Mouse (Mus musculus): Measurements from ENCODE around the gene Rcor3. TPM values are rescaled to one million over a fixed set of nuclear protein-coding genes. Genes with fewer than 3 reads are reported as not detected.

Gene Rcor3
- 6.2 to 19.5 TPM (median 10.7 TPM) in 3 replicates for total RNA-seq (2017)

DNA sequence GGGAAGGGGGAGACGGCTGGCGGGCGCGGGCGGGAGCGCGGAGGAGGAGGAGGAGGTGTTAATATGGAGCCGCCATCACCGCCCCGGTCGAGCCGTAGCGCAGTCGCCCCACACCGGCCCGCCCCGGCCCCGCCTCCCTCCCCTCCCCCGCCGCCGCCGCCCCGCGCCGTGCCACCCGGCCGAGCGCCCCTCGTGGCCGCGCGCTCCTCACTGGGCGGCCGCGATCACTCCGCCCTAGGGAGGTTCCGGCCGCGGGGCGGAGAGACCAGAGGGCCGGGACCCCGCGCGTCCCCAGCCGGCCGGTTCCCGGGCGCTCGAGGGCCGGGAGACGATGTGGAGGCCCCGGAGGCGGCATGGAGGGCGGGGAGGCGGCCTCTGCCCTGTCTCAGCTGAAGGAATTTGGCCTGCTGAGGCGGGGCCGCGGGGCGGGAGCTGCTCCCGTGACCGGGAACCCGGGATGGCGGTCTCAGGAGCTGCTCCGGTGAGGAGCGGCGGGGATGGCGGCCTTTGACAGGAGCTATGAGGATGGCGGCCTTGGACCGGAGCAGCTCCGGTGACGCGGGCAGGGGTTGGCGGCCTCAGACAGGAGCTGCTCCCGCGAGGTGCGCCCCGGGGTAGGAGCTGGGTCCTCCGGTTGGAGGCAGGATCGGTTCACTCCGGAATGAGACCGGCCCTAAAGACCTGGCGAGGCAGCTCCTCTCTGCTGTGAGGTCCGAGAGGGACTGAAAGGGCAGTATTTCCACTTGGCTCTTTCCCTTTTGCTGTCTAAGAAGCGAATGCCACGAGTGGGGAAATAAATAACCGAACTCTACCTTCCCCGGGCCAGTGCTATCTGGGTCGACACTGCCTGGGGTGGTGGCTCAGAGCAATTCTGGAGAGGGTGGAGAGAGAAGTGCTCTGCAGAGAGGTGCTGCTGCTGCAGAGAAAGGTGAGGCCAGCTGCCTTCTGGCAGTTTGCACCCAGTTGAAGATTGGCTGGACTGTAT lies at the start of gene Rcor3:
TSS of gene Rcor3 (minus strand) at position 137 of the 985 bp plus-strand sequence.
- peak; percentile 55 for ATAC-seq (replicated peaks; ENCODE audit: insufficient number of reproducible peaks, low FRiP score, low TSS enrichment, poor library complexity, severe bottlenecking)

DNA sequence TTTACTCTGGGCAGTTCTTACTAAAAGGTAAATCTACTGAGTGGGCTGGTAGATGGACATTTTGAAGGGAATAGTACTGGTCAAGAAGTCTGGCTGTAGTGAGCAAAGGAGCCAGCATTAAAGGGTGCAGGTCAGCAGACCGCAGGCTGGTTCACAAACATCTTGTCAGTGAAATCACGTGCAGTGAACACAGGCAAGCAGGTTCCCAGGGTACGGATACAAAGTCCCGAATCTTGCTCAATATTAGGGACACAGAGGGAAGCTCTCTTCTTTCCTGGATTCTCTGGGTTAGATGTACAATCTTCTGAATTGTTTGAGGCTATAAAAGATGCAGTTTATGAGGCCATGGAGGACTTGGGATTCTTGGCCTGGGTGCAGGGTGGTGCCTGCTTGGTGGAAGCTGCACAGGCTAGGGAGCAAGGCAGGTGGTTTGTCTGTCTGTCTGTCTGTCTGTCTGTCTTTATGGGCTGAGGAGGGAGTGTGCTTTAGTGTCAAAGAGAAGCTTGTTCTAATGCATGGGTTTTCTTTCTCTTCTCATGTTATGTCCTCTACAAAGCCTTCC lies 43.9 kb upstream of the Rcor3 start:
- ATAC-seq (replicated peaks; ENCODE audit: insufficient number of reproducible peaks, low FRiP score, low TSS enrichment, poor library complexity, severe bottlenecking) = no peak

DNA sequence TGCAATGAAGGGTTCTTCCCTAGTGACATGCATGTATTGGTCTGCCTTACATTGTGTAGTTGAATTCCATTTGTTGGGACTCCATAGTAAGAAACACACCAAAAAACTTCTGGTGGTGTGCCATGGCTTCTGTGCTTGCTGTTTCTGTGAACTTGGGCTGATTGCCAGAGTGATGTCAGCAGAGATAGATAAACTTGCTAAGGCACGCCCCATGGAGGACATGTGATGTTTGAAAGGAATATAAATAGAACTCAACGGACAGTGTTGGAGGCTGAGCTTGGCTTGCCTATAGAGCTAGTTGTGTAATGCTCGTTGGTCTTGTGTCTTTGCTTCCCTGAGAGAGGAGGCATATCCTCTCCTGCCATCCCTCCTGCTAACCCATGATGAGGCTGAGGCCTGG lies 42.0 kb upstream of the Rcor3 start:
- ATAC-seq (replicated peaks; ENCODE audit: insufficient number of reproducible peaks, low FRiP score, low TSS enrichment, poor library complexity, severe bottlenecking) = no peak

DNA sequence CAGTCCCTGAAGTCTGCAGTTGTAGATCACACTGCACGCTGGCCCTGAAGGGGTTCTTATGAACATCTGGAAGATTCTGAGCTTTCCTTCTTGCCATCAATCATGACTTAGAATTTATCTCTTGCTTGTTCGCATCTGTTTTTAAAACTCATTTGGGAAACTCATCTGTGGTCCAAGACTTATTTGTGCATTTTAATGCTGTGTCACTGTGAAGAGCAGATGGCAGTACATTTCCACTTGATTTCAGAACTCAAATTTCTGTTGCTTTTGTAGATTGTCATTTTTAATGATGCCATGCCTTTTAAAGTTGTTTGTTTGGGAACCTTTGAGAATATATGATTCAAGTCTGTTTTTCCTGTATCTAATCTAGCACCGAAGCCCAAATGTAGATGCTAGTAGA lies 33.6 kb upstream of the Rcor3 start:
- no peak for ATAC-seq (replicated peaks; ENCODE audit: insufficient number of reproducible peaks, low FRiP score, low TSS enrichment, poor library complexity, severe bottlenecking)

DNA sequence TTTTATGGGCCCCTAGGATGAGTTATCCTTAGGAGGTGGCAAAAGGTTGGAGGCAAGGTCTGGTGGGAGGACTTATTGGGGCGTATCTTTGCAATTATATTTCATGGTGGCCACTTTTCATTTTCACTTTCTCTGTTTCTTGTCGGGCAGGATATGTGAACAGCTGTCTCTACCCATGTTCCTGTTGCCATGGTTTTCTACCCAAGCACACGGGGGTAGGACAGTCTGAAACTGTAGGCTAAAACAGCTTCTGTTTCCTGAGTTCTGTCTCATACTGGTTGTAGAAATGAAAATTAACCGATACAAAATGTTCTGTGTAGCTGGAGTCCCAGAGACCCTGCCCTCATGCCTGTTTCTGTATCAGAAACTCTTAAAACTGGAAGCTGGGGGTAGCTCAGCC lies 13.3 kb upstream of the Rcor3 start:
- ATAC-seq (replicated peaks; ENCODE audit: insufficient number of reproducible peaks, low FRiP score, low TSS enrichment, poor library complexity, severe bottlenecking) = no peak

DNA sequence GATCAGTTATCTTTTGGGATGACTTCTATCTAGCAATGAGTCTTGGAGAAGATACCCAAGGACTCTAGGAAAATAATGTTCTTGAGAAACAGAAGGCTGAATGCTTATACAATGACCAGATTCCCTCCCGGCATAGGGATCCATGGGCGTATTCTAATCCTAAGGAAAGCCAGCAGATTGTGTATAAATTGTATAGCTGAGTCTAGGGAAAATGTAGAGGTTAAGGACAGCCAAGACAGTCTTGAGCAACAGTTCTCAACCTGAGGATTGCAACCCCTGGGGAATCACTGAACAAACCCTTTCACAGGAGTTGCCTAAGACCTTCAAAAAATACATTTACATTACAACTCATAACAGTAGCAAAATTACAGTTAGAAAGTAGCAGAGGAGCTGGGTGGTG lies 2.5 kb upstream of the Rcor3 start:
- no peak for ATAC-seq (replicated peaks; ENCODE audit: insufficient number of reproducible peaks, low FRiP score, low TSS enrichment, poor library complexity, severe bottlenecking)

DNA sequence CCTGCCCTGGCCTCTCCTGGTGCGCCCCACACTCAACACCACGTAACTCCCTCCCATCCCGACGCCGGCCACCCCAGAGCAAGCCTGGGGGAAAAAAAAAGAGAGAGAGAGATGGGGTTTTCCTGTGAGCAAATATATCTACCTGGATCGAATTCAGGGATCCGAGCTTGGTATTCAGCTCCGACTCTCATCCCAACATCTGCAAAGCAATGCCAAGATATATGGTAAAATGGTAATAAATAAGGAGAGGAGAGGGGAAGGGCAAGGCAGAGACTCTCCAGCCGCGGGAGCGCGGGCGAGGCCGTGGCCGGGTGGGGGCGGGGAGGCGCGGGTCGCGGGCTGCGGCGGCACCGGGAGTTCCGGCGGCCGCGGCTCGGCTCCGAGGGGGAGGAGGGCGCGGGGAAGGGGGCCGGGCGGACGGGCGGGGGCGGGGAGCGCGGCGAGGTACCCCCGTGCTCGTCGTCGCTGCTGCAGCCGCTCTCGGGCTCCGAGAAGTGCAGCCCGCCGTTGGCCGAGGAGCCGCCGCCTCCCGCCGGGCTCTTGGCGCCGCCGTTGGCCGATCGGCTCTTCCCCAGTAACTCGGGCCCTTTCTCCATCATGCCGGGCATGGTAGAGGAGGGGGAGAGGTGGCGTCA lies 454 bp downstream of the Rcor3 start:
- peak; percentile 13; the same call in 1 of the 2 replicates for ATAC-seq (replicated peaks; ENCODE audit: insufficient number of reproducible peaks, low FRiP score, low TSS enrichment, poor library complexity, severe bottlenecking)

DNA sequence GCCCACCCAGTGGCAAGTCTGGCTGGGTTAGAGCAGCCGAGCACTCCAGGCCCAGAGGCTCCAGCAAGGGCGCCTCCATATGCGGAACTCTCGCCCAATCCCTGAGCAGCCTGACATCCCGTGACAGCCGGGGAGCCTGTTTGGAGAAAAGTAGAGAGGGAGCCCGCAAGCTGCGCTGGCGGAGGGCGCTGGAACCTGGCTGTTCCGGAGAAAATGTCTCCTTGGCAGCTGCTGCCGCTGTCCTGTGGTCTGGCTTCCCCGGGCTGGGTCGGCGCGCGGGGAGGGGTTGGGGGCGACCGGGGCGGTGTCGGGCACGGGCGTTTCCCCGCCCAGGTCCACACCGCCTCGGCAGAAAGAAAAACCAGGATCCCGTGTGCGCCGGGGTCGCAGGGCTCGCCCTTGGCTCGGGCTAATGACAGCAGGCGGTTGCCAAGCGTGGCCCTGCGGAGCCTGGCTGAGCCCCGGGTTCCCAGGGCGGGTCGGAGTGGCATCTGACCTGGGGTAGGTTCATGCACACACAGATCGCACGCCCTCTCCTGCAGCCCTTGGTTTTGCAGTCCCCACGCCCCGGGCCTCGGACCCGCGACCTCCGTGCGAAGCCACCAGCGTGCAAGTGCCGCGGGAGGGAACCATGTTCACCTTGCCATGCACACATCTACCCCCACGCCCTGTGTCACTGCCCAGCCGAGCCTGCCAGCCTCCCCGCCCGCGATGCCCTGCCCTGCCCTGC lies 1.1 kb downstream of the Rcor3 start:
- ATAC-seq (replicated peaks; ENCODE audit: insufficient number of reproducible peaks, low FRiP score, low TSS enrichment, poor library complexity, severe bottlenecking) = peak; percentile 74

DNA sequence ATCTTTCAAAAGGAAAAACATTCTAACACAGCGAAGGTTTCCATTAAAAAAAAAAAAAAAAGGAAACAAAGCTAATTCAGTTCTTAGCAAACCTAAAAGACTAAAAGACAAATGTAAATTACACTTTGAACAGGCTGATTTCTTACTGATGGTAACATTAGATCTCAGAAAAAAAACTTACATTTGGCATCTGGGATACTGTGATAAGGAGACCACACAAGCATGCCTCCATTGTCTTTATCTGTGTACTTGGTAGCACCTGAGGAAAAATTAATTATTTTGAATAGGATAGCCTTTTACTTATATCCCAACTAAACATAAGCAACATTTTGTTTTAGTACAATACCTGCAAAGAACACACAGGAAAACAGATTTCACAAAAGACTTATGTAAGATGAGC lies 7.7 kb downstream of the Rcor3 start:
- no peak for ATAC-seq (replicated peaks; ENCODE audit: insufficient number of reproducible peaks, low FRiP score, low TSS enrichment, poor library complexity, severe bottlenecking)

DNA sequence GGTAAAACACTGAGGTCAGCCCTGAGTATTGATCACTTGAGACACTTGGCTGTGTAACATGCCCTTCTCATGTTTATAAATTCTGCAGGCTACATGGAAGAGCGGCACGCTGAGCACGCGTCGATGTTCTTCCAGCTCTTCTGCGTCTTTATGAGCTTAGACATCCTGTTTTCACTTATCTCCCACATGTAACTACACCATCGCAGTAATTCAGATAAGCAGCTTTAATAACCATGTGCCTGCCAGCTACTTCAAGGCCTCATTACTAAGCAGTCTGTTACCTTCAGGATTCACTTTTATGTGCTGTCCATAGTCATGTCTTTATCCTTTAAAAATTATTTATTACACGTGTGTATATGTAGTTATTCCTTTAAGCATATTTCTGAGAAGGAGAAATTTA lies 9.5 kb downstream of the Rcor3 start:
- ATAC-seq (replicated peaks; ENCODE audit: insufficient number of reproducible peaks, low FRiP score, low TSS enrichment, poor library complexity, severe bottlenecking) = no peak

DNA sequence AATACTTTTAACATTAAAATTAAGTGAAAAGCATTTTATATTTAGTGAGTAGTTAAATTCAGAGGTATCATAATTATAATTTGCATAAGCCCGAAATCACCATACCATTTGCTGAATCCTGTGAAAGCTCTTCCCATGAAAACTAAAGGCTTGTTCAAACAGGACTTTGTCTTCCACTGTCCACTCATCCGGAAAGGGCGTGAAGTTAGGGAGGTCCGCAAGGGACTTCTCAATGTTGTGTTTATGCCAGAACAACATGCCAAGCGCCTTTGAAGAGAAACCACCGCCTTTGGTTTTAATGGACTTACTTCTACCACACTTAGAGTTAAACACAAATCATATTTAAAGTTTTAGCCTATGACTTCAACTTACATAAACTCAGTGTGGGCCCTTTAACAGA lies 12.1 kb downstream of the Rcor3 start:
- ATAC-seq (replicated peaks; ENCODE audit: insufficient number of reproducible peaks, low FRiP score, low TSS enrichment, poor library complexity, severe bottlenecking) = no peak

DNA sequence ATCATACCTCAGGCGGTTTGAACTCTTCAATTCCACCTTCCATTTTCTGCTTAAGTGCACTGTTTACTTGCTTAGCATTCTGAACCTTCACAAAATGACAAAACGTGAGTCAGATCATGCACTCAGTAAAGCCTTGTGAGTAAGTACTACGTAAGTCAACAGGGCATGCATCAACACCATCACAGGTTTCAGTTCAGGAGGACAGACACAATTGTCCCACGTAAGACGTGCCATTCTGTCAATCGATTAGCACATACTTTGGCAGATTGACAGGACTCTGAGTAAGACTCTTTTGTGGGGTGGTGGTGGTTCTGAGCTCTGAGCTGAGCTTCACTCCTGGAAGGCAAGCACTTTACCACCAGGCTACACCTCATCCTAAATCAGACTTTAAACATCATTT lies 21.6 kb downstream of the Rcor3 start:
- no peak for ATAC-seq (replicated peaks; ENCODE audit: insufficient number of reproducible peaks, low FRiP score, low TSS enrichment, poor library complexity, severe bottlenecking)

DNA sequence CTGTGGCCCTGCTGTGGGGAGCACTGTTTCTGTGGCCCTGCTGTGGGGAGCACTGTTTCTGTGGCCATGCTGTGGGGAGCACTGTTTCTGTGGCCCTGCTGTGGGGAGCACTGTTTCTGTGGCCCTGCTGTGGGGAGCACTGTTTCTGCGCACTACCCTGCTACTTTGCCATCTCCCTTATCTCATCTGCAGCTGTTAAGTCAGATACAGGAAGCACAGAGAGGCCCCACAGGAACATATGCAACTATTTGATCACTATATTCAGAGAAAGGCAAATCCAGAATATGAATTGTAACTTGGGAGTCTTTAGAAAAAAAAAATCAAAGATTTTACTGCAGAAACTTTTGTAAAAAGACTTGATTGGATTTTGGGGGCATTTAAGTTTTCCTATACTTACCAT lies 22.5 kb downstream of the Rcor3 start:
- no peak for ATAC-seq (replicated peaks; ENCODE audit: insufficient number of reproducible peaks, low FRiP score, low TSS enrichment, poor library complexity, severe bottlenecking)

DNA sequence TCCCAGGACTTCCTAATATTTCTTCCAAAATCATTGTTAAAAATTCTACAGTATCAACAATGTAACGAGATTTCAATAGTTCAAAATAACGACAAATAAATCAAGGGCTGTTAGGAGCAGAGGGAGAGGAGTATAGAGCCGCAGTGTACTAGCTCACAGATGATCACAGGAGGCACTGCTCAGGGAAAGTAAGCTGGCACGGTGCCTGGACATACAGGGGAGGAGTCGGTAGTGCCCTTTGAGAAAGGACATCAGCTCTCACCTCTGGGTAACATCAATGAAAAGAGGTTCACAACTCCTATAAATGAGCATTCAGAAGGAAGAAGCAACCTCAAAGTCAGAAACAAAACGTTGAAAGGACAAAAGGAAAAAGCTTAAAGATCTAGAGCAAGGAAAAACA lies 28.7 kb downstream of the Rcor3 start:
- no peak for ATAC-seq (replicated peaks; ENCODE audit: insufficient number of reproducible peaks, low FRiP score, low TSS enrichment, poor library complexity, severe bottlenecking)

DNA sequence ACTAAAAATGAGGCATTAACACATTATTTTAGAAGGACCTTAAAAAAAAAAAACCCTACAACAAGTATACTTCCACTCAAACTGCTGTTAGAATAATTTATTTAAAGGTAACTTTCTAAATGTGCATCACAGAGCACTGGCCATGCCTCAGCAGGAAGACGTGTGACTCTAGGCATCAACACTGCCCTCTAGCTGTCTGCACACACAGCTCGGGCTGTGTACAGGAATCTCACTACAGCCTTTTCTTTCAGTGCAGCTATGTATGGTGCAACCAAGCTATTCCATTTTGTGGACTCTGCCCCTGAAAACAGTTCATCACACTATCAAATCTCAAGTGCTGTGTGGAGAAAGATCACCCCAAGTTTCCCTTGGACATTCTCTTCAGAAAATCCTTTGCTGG lies 30.5 kb downstream of the Rcor3 start:
- 0 out of 2 replicates have a peak, but pooled peaks have one; percentile 57 for ATAC-seq (replicated peaks; ENCODE audit: insufficient number of reproducible peaks, low FRiP score, low TSS enrichment, poor library complexity, severe bottlenecking)

DNA sequence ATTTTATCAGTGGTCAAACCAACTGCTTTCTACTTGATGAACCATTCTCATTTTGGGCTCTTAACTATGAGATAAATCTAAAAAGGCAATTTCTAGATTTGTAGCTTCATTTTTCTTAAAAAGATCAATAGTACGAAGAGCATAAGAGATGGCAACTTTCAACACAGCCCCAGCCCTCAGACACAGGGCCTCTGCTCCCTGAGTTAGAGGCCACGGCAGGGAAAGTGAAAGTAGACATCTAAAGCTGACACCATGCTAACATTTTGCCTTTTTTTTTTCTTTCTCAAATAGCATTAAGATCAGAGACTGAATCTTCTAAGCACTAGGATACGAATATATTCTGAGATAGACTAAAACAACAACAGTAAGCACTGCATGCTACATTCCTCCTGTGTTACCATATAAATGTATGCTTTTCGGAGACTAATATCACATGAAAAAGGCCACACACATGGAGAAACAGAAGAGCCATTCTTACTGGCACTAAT lies 31.9 kb downstream of the Rcor3 start:
- ATAC-seq (replicated peaks; ENCODE audit: insufficient number of reproducible peaks, low FRiP score, low TSS enrichment, poor library complexity, severe bottlenecking) = no peak

DNA sequence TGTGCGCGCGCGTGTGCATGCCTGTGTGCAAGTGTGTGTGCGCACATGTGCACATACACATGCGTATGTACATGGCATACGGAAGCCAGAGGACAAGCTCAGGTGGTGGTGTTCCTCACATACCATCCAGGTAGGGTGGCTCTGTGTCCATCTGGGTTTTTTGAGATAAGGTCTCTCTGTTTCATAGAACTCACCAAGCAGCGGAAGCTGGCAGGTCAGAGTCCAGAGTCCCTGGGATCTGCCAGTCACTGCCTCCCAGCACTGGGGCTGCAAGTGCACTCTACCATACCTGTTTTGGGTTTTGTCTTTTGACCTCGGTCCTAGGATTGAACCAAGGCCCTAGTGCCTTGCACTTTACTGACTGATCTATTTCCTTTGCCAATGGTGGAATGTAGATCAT lies 33.8 kb downstream of the Rcor3 start:
- no peak for ATAC-seq (replicated peaks; ENCODE audit: insufficient number of reproducible peaks, low FRiP score, low TSS enrichment, poor library complexity, severe bottlenecking)

DNA sequence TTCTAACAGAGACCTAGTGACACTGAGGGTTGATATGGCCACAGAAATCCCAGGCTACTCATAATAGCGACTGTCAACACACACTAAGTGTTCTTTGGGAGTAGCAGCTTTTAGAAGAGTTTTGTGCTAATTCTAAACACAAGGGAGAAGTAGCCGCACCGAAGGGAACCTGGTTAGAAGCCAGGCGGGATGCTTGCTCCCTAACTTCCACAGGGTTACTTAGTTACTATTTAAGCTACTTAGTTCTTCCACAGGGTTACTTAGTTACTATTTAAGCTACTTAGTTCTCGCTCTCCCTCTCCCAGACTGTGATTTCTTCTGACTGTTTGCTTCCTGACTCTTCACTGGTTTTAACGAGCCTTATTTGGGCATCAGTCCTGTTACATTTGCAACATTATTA lies 34.7 kb downstream of the Rcor3 start:
- ATAC-seq (replicated peaks; ENCODE audit: insufficient number of reproducible peaks, low FRiP score, low TSS enrichment, poor library complexity, severe bottlenecking) = no peak

DNA sequence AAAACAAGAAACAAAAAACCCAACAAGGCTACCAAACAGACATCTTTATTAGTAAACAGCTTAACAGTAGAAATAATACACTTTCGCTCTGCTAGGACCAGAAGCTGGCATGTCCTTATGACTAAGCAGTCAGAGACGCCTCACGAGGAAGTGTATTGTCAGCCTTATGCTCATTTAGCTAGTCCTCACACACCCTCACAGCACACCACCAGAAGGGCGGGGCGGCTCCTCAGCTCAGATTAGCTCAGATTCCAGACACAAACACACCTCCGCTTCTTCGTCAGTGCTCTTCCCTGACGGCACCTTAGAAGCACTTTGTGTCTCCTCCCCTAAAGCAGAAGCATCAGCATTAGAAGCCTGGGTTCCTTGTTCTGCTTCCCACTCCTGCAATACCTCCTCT lies 36.5 kb downstream of the Rcor3 start:
- no peak for ATAC-seq (replicated peaks; ENCODE audit: insufficient number of reproducible peaks, low FRiP score, low TSS enrichment, poor library complexity, severe bottlenecking)

Data from monocyte, adult 5-6 weeks (primary cell).